Mouse (Mus musculus): Measurements from ENCODE around the gene Gm37240.

Gene Gm37240

GRCm38 (mm10) chr3:85311176-85311575 is 576.1 kb downstream of the Gm37240 start:
- no peak for DNase-seq (ENCODE audit: low read depth, low spot score)
- Histone ChIP-seq H3K36me3 (ENCODE audit: control insufficient read depth, insufficient read depth, low read length, poor library complexity, severe bottlenecking) (no peaks in the 10 kb centered on the region), H3K27me3 (ENCODE audit: control insufficient read depth, insufficient read depth, low read length, poor library complexity, severe bottlenecking) (no peaks in the 10 kb centered on the region; the same call in 1 of the 2 replicates)

DNA sequence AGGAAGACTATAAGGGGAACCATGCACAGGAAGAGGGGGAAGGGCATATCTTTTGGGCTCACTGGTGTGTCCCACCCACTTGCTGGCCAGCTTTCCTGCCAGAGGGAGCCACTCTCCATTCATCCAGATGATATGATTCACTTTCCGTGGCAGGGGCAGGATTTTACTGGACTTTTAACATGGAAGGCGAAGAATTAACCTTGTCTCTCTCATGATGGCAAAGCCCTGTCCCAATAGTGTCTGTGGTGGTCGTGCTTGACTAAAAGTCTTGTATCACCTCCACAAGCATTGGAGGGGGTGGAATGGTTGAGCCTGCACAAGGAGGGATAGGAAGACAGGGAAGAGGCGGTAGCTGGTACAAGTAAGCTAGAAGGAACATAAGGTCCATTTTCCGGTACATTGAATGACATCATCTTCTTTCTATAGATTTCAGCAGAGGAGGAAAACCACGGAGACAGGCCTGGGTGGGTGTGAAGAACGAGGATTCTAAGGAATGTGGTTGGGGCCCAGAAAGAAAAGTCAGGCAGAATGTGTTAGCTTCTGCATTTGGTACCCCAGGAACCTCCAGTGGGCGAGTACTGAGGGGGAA is 576.8 kb downstream of the Gm37240 start:
- Histone ChIP-seq H3K27me3 (ENCODE audit: control insufficient read depth, insufficient read depth, low read length, poor library complexity, severe bottlenecking) (no peaks in the 10 kb centered on the region; the same call in 1 of the 2 replicates), H3K36me3 (ENCODE audit: control insufficient read depth, insufficient read depth, low read length, poor library complexity, severe bottlenecking) (no peaks in the 10 kb centered on the region)
- DNase-seq (ENCODE audit: low read depth, low spot score) = no peak

GRCm38 (mm10) chr3:85309168-85309567 is 578.1 kb downstream of the Gm37240 start:
- no peak for DNase-seq (ENCODE audit: low read depth, low spot score)
- H3K36me3 ChIP-seq (ENCODE audit: control insufficient read depth, insufficient read depth, low read length, poor library complexity, severe bottlenecking) = no peaks in the 10 kb centered on the region
- no peaks in the 10 kb centered on the region; the same call in 1 of the 2 replicates for H3K27me3 ChIP-seq (ENCODE audit: control insufficient read depth, insufficient read depth, low read length, poor library complexity, severe bottlenecking)

DNA sequence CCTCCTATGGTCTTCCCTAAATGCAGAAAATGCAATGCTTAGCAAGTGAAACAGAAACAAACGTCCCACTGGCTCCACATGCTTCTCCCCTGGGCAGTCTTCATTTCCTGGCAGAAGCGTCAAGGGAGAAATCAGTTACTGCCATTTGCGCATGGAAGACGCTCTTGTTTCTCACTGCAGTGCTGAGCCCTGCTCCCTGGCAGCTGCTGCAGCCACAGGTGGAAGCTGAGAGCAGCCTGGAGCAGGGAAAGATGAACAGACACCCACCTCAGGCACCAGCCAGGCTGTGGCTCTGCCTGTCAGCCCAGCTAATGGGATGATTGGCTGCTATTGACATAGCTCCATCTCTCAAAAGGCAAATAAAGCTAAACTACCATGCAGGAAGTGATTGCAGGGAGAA is 578.6 kb downstream of the Gm37240 start:
- no peaks in the 10 kb centered on the region; the same call in 1 of the 2 replicates for H3K27me3 ChIP-seq (ENCODE audit: control insufficient read depth, insufficient read depth, low read length, poor library complexity, severe bottlenecking)
- no peak for DNase-seq (ENCODE audit: low read depth, low spot score)

GRCm38 (mm10) chr3:85301851-85302250 is 585.5 kb downstream of the Gm37240 start:
- Histone ChIP-seq H3K27me3 (ENCODE audit: control insufficient read depth, insufficient read depth, low read length, poor library complexity, severe bottlenecking) (no peaks in the 10 kb centered on the region), H3K36me3 (ENCODE audit: control insufficient read depth, insufficient read depth, low read length, poor library complexity, severe bottlenecking) (no peaks in the 10 kb centered on the region)
- DNase-seq (ENCODE audit: low read depth, low spot score) = no peak

More for the DNA sequence above, 578.6 kb downstream of the Gm37240 start:
- no peaks in the 10 kb centered on the region for H3K36me3 ChIP-seq (ENCODE audit: control insufficient read depth, insufficient read depth, low read length, poor library complexity, severe bottlenecking)

DNA sequence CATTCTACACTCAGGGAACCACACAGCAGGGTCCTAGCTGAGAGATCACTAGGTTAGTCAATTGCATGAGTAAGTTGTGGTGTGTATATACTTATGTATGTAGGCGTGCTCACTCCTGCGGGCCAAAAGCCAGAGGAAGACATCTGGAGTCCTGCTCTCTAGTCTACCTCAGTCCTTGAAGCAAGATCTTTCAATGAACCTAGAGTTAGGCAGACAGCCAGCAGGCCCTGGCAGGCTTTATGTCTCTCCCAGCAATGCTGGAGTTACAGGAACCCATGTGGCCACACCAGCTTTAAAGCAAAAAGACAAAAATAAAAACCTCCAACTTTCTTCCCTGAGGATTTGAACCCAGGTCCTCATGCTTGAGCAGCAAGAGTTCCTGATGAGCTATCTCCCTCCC is 586.0 kb downstream of the Gm37240 start:
- Histone ChIP-seq H3K27me3 (ENCODE audit: control insufficient read depth, insufficient read depth, low read length, poor library complexity, severe bottlenecking) (no peaks in the 10 kb centered on the region), H3K36me3 (ENCODE audit: control insufficient read depth, insufficient read depth, low read length, poor library complexity, severe bottlenecking) (no peaks in the 10 kb centered on the region)
- DNase-seq (ENCODE audit: low read depth, low spot score) = no peak

- no peaks in the 10 kb centered on the region for H3K27me3 ChIP-seq (ENCODE audit: control insufficient read depth, insufficient read depth, low read length, poor library complexity, severe bottlenecking)
- no peaks in the 10 kb centered on the region for H3K36me3 ChIP-seq (ENCODE audit: control insufficient read depth, insufficient read depth, low read length, poor library complexity, severe bottlenecking)
- no peak for DNase-seq (ENCODE audit: low read depth, low spot score)
Observed at GRCm38 (mm10) chr3:85299649-85300550, 587.4 kb downstream of the Gm37240 start.

DNA sequence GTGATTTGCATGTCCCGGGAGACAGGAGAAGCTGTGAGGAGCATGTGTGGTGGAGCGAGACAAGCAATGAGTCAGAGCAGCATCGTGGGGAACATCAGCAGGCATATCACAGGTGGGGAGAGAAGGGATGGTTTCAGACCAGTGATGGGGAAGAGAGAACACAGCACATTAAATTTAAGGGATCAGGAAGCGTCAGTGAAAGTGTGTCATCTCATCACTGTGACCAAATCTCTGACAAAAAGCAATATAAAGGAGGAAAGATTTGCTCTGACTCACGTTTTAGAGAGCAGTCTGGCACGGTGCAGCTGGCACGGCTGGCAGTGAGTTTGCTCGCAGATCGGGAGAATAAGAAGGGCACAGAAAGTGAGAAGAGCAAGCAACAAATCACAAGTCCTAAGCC is 592.1 kb downstream of the Gm37240 start:
- no peak for DNase-seq (ENCODE audit: low read depth, low spot score)
- H3K36me3 ChIP-seq (ENCODE audit: control insufficient read depth, insufficient read depth, low read length, poor library complexity, severe bottlenecking) = no peaks in the 10 kb centered on the region
- no peaks in the 10 kb centered on the region for H3K27me3 ChIP-seq (ENCODE audit: control insufficient read depth, insufficient read depth, low read length, poor library complexity, severe bottlenecking)

GRCm38 (mm10) chr3:85287627-85288026 is 599.7 kb downstream of the Gm37240 start:
- Histone ChIP-seq H3K36me3 (ENCODE audit: control insufficient read depth, insufficient read depth, low read length, poor library complexity, severe bottlenecking) (no peaks in the 10 kb centered on the region), H3K27me3 (ENCODE audit: control insufficient read depth, insufficient read depth, low read length, poor library complexity, severe bottlenecking) (no peaks in the 10 kb centered on the region)
- no peak for DNase-seq (ENCODE audit: low read depth, low spot score)

DNA sequence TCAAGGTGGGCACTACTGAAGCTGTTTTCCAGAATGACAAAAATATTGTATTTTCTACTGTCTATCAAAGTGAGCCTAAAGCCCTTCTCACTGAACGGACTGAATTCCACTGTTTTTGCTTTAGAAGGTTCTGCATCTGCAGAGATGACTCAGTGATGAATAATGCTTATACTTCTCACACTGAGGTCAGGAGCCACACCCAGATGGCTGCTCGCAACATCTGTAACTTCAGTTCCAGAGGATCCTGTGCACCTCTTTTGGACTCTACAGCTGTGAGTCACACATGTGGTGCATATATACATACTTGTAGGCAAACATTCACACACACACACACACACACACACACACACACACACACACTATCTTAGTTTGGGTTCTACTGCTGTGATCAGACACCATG is 602.8 kb downstream of the Gm37240 start:
- Histone ChIP-seq H3K36me3 (ENCODE audit: control insufficient read depth, insufficient read depth, low read length, poor library complexity, severe bottlenecking) (no peaks in the 10 kb centered on the region), H3K27me3 (ENCODE audit: control insufficient read depth, insufficient read depth, low read length, poor library complexity, severe bottlenecking) (no peaks in the 10 kb centered on the region)
- no peak for DNase-seq (ENCODE audit: low read depth, low spot score)

- Histone ChIP-seq H3K36me3 (ENCODE audit: control insufficient read depth, insufficient read depth, low read length, poor library complexity, severe bottlenecking) (no peaks in the 10 kb centered on the region), H3K27me3 (ENCODE audit: control insufficient read depth, insufficient read depth, low read length, poor library complexity, severe bottlenecking) (no peaks in the 10 kb centered on the region)
- no peak for DNase-seq (ENCODE audit: low read depth, low spot score)
Observed at GRCm38 (mm10) chr3:85282816-85283215, 604.5 kb downstream of the Gm37240 start.

DNA sequence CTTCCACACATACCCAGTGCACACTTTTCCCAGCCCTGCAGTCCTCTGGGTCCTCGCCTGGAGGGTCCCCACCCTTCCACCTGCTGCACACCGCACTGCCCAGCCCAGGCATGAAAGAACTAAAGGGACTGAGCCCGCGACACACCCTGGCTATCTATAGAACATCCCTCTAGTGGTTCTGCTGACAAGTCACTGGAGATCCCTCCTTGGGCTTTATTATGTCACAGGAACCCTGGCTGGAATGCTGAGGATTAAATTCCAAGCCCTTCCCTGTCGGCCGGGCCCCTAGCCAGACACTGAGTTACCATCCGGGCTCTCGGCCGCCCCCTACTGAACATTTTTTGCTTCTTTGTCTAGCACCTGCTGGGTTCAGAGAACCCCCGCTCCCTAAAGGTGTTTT is 612.2 kb downstream of the Gm37240 start:
- H3K27me3 ChIP-seq (ENCODE audit: control insufficient read depth, insufficient read depth, low read length, poor library complexity, severe bottlenecking) = no peaks in the 10 kb centered on the region
- DNase-seq (ENCODE audit: low read depth, low spot score) = no peak
- H3K36me3 ChIP-seq (ENCODE audit: control insufficient read depth, insufficient read depth, low read length, poor library complexity, severe bottlenecking) = no peaks in the 10 kb centered on the region

GRCm38 (mm10) chr3:85271491-85271890 is 615.8 kb downstream of the Gm37240 start:
- no peaks in the 10 kb centered on the region for H3K36me3 ChIP-seq (ENCODE audit: control insufficient read depth, insufficient read depth, low read length, poor library complexity, severe bottlenecking)
- no peak for DNase-seq (ENCODE audit: low read depth, low spot score)
- no peaks in the 10 kb centered on the region for H3K27me3 ChIP-seq (ENCODE audit: control insufficient read depth, insufficient read depth, low read length, poor library complexity, severe bottlenecking)

GRCm38 (mm10) chr3:85264963-85265362 is 622.4 kb downstream of the Gm37240 start:
- H3K36me3 ChIP-seq (ENCODE audit: control insufficient read depth, insufficient read depth, low read length, poor library complexity, severe bottlenecking) = no peaks in the 10 kb centered on the region

GRCm38 (mm10) chr3:85264546-85264945 is 622.8 kb downstream of the Gm37240 start:
- H3K27me3 ChIP-seq (ENCODE audit: control insufficient read depth, insufficient read depth, low read length, poor library complexity, severe bottlenecking) = no peaks in the 10 kb centered on the region
- H3K36me3 ChIP-seq (ENCODE audit: control insufficient read depth, insufficient read depth, low read length, poor library complexity, severe bottlenecking) = no peaks in the 10 kb centered on the region
- DNase-seq (ENCODE audit: low read depth, low spot score) = no peak

More at GRCm38 (mm10) chr3:85264963-85265362, 622.4 kb downstream of the Gm37240 start:
- no peaks in the 10 kb centered on the region for H3K27me3 ChIP-seq (ENCODE audit: control insufficient read depth, insufficient read depth, low read length, poor library complexity, severe bottlenecking)
- DNase-seq (ENCODE audit: low read depth, low spot score) = no peak
